Mouse (Mus musculus) forebrain, embryonic 10.5 days (tissue): ENCODE measurements at regions not wholly inside any gene's neighbourhood (a gene's known extent, or its start where the extent isn't known, plus 50 kb on each side); places are given as distances from the start of the nearest gene placed in this dataset.
A peak's percentile ranks its signal among the peaks of the same experiment; 100 is the strongest.

ENCODE experiments used
- DNase-seq: peaks from one replicate; pipeline ENCODE4 v3.0.0-alpha.2; 2017; ENCODE audit warnings: low spot score; ENCODE audit errors: extremely low spot score
- H3K27ac ChIP-seq: fragments of 300-500 bp; sonication (generic); 2 replicates; pipeline ENCODE4 v1.5.1; 2016; ENCODE audit warnings: mild to moderate bottlenecking
- H3K27me3 ChIP-seq: fragments of 300-500 bp; sonication (generic); 2 replicates; pipeline ENCODE4 v1.6.1; 2016; ENCODE audit warnings: mild to moderate bottlenecking; ENCODE audit not compliant: poor library complexity, severe bottlenecking
- H3K36me3 ChIP-seq: fragments of 300-500 bp; sonication (generic); replicated peaks from 2 replicates; pipeline ENCODE4 v1.6.1; 2016; ENCODE audit warnings: mild to moderate bottlenecking, moderate library complexity
- H3K4me1 ChIP-seq: fragments of 300-500 bp; sonication (generic); 2 replicates; pipeline ENCODE4 v1.6.1; 2016
- H3K4me3 ChIP-seq: fragments of 300-500 bp; sonication (generic); 2 replicates; pipeline ENCODE4 v1.5.1; 2016; ENCODE audit warnings: mild to moderate bottlenecking, moderate library complexity
- H3K9me3 ChIP-seq: fragments of 300-500 bp; sonication (generic); 2 replicates; pipeline ENCODE4 v1.6.1; 2016; ENCODE audit warnings: mild to moderate bottlenecking, moderate library complexity
- WGBS: fragments of 180-500 bp; shearing (Covaris S2); methylation state at CpG from one replicate; pipeline ENCODE4 v1.1.7; 2016; 5-methylcytosine and 5-hydroxymethylcytosine counted together

DNA sequence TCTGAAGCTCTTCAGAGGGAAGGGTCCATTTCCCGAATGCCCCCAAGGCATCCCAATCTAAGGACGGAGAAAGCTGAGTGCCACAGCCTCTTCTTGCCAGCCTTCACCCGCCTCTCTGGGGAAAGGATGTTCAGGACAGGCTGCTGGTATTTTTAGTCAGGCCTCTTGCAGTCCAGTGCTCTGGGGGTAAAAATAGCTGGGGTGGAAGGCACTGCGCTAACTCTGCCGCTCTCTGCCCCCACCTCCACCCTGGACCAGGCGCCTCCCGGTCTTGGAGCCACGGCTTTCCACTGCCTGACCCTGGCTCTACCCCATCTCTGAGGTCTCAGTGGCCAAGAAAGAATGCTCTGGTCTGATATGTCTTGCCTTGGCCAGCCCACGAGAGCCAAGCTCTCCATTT is 128.9 kb downstream of the Vegfa start:
- Histone ChIP-seq H3K4me1 (peaks cover 10% of the 10 kb centered on the region), H3K9me3 (peaks cover 13% of the 10 kb centered on the region), H3K36me3 (no peaks in the 10 kb centered on the region), H3K4me3 (no peak overlapping the region), H3K27ac (no peak overlapping the region), H3K27me3 (peaks cover 26% of the 10 kb centered on the region)
- no peak for DNase-seq
- 90% methylated on average over 9 of the region's 9 CpGs for WGBS

DNA sequence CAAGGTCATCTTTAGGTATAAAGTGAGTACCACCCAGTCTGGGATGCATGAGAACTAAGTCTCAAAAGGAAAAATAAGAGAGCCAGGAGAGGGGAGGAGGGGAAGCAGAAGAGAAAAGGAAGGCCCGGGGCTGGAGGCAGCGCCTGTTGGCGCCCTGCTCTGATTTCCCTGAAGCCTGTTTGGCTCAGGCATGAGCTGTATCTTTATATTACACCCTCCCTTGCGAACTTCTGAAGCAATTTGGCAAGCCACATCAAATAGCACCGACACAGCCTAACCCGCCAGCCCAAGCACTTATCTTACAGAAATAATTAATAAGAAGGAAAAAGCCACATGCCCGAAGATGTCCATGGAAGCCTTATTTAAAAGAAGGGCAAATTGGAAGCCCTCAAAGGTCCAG is 129.5 kb downstream of the Vegfa start:
- no peak for DNase-seq
- no peak overlapping the region for H3K27ac ChIP-seq
- peaks cover 13% of the 10 kb centered on the region for H3K9me3 ChIP-seq
- 95% methylated on average over 7 of the region's 7 CpGs for WGBS
- no peak overlapping the region for H3K4me3 ChIP-seq
- H3K36me3 ChIP-seq, result no peaks in the 10 kb centered on the region
- H3K4me1 ChIP-seq, result peaks cover 3% of the 10 kb centered on the region
- H3K27me3 ChIP-seq, result peaks cover 32% of the 10 kb centered on the region

DNA sequence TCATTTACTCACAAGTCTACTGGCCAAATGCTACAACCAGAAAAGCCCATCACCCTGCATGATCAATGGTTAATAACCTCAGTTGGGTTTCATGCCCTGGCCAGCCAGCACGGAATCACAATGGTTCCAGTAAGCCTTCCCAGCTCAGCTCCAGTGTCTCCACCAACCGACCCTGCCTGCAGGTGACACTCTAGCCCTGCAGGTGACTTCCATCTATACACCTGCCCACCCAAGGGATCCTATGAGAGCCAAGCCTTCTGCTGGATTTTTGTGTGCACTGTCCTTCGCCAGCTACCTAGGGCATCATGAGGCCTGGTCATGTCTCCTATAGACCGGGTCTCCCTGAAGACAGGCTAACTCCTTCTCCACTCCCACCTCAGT is 135.3 kb downstream of the Vegfa start:
- 48% methylated on average over 4 of the region's 4 CpGs for WGBS
- no peak overlapping the region for H3K4me3 ChIP-seq
- H3K4me1 ChIP-seq, result peaks cover 28% of the 10 kb centered on the region
- H3K27me3 ChIP-seq, result peaks cover 83% of the 10 kb centered on the region
- H3K9me3 ChIP-seq, result peaks cover 10% of the 10 kb centered on the region
- no peak overlapping the region for H3K27ac ChIP-seq
- no peaks in the 10 kb centered on the region for H3K36me3 ChIP-seq
- no peak for DNase-seq

DNA sequence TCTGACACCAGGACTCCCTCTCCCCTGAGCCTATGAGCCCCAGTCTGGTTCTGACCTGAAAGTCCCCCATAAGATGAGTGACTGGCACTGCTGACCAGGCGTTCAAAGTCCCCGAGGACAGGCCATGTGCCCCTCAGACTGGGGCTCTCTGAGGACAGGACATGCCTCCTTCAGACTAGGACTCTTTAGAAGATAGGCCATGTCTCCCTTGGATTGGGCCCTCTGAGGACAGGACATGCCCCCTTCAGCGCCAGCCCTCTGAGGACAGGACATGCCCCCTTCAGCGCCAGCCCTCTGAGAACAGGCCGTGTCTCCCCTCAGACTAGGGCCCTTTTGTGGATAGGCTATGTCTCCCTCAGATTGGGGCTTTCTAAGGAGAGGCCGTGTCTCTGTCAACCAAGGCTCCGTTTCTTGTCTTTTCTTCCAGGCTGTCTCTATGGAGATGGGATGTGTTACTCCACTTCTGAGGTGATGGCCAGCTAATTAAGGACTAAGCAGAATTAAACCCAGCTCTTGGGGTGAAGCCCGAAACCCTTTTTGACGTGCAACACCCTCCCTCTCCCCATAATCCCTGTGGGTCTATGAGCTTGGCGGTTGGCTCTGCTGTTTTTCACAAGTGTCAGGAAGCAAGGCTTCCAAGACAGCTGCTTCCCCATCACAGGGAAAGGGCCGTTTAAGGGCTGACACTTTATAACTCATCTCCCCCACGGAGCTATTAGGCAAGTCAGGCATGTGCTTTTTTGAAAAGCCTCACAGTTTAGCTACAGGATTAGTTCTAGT is 135.8 kb downstream of the Vegfa start:
- Histone ChIP-seq H3K4me1 (peaks cover 28% of the 10 kb centered on the region), H3K4me3 (no peak overlapping the region), H3K27me3 (peaks cover 84% of the 10 kb centered on the region), H3K36me3 (no peaks in the 10 kb centered on the region), H3K9me3 (peaks cover 10% of the 10 kb centered on the region), H3K27ac (peak overlapping the region; percentile 56)
- no peak for DNase-seq
- 39% methylated on average over 12 of the region's 12 CpGs for WGBS

DNA sequence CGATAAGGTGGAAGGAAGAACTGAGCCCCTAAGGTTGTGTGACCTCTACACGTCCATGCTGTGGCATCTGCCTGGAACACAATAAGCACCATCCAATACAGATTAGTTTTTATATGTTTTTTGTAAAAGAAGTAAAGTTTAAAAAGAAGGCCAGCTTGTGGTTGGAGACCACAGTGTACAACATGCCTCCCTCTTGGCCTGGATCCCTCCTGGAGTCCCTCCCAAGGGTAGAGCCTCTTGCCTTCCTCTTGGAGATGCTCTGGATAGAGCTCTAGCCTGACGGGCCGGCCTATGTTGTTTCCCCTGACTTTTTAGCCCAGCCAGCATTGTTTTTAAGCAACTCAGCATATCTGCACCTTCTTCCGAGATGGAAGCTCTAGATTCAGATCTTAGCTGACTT is 138.0 kb downstream of the Vegfa start:
- 91% methylated on average over 5 of the region's 5 CpGs for WGBS
- H3K27ac ChIP-seq, result no peak overlapping the region
- no peak for DNase-seq
- peaks cover 3% of the 10 kb centered on the region for H3K9me3 ChIP-seq
- H3K27me3 ChIP-seq, result peaks cover 87% of the 10 kb centered on the region
- H3K36me3 ChIP-seq, result no peaks in the 10 kb centered on the region
- no peak overlapping the region for H3K4me3 ChIP-seq
- peaks cover 34% of the 10 kb centered on the region for H3K4me1 ChIP-seq

DNA sequence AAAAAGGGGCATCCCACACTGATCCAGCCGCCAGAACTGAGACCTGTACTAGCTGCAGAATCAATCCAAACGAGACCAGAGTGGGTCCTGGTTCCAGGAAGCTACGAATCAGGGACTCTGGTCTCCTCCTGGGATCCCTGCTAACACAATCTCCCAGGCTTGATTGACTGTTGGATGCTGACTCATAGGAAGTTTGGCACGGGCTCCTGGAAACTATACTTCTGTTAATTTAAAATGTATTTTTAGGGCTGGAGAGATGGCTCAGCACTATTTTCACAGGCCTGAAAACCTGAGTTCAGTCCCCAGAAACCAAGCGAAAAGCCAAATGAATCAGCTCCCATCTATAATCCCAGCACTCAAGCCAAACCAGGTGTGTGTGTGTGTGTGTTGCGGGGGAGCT is 138.5 kb downstream of the Vegfa start:
- Histone ChIP-seq H3K4me3 (no peak overlapping the region), H3K4me1 (peaks cover 38% of the 10 kb centered on the region), H3K9me3 (no peaks in the 10 kb centered on the region), H3K27ac (no peak overlapping the region), H3K36me3 (no peaks in the 10 kb centered on the region), H3K27me3 (peaks cover 87% of the 10 kb centered on the region)
- DNase-seq, result no peak
- WGBS, result 86% methylated on average over 6 of the region's 6 CpGs

DNA sequence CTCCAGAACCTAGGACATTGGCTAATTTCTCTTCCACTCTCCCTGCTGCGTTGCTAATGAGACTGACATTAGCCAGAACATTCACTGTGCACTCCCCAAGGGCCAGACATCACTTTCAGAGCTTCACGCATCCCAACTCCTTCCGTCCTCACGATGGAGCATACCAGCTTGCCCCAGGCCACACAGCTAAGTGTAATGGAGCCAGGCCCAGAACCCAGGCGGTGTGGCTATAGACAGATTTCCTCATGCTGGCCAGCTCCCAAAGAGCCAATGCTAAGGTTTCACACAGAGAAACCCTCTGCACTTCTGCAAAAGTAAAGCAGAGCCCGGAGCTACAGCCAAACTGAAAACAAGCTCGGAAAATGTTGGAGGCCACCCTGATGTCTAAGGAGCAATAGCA is 139.1 kb downstream of the Vegfa start:
- WGBS, result 83% methylated on average over 7 of the region's 7 CpGs
- peaks cover 41% of the 10 kb centered on the region for H3K4me1 ChIP-seq

DNA sequence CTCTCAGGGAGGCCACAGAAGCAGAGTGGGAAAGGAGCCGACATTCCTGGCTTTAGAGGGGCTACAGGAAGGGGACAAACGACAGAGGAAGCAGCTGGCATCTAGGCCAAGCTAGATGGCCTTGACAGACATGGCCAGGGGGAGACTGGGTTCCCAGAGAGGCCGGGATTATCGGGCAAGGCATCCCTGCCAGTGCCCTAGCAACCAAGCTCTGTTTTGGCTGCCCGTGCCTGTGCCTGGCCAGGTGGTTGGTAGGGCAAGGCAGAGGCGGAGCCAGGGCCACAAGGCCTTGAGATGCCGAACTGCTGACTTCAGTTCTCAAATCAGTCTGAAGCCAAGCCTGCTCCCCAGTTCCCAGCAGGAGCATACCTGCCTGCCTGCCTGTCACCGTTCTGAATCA is 142.7 kb downstream of the Vegfa start:
- Histone ChIP-seq H3K36me3 (no peaks in the 10 kb centered on the region), H3K27me3 (peaks cover 89% of the 10 kb centered on the region), H3K27ac (0 out of 2 replicates have a peak overlapping the region, but pooled peaks have one; percentile 56), H3K4me3 (no peak overlapping the region), H3K4me1 (peaks cover 36% of the 10 kb centered on the region), H3K9me3 (no peaks in the 10 kb centered on the region)
- no peak for DNase-seq
- WGBS, result 67% methylated on average over 8 of the region's 8 CpGs

More for the DNA sequence above, 139.1 kb downstream of the Vegfa start:
- no peak for DNase-seq
- H3K9me3 ChIP-seq, result no peaks in the 10 kb centered on the region
- no peak overlapping the region for H3K4me3 ChIP-seq
- H3K36me3 ChIP-seq, result no peaks in the 10 kb centered on the region
- no peak overlapping the region for H3K27ac ChIP-seq
- peaks cover 87% of the 10 kb centered on the region for H3K27me3 ChIP-seq

DNA sequence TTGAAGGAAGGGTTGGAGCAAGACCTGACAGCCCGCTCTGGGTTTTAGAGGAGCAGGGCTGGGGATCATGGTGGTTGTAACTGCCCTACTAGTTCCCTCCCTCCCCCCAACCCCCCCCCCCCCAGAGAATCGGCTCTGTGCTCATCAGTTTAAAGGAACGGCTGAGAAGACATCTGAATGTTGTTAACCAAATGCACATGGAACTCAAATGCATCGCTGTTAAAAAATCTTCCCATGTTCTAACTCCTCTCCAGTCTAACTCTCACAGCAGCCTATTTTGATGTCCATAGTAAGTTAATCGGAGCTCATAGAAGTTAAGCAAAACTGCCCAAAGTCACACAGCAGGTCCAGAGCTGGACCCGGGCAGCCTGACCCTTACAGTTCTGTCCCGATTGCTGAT is 143.1 kb downstream of the Vegfa start:
- 0 out of 2 replicates have a peak overlapping the region, but pooled peaks have one; percentile 56 for H3K27ac ChIP-seq

DNA sequence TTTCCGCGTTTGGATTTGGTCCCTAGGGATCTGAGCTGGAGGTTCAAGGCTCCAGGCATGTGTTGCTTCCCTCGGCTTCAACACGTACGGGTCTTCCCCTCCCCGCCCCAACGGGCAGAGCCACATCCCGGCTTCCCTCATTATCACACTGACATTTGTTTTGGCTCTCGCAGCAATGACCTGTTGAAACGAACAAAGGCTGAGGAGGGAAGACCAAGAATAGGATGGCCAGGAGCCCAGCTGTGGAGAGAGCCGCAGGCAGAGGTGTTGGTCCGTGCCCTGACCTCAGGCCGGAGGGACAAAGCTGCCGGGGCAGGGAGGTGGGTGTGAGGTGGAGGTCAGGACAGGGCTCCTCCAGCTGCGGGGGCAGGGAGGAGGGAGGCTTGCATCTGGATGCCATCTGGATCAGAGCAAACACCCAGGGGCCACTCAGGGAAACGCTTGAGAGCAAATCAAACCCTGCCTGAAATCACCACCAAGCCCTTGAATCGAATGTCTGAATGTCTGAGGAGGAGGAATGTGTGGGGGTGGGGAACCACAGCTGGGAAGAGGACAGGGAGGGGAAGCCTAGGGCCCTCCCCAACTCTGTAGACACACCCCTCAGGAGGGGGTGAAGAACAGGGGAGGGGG is 145.6 kb downstream of the Vegfa start:
- peak; percentile 59 for DNase-seq
- Histone ChIP-seq H3K4me1 (peaks cover 35% of the 10 kb centered on the region), H3K27ac (peak overlapping the region; percentile 75), H3K36me3 (no peaks in the 10 kb centered on the region), H3K4me3 (no peak overlapping the region), H3K27me3 (peaks cover 74% of the 10 kb centered on the region), H3K9me3 (no peaks in the 10 kb centered on the region)
- 5% methylated on average over 17 of the region's 17 CpGs for WGBS

More for the DNA sequence above, 143.1 kb downstream of the Vegfa start:
- Histone ChIP-seq H3K27me3 (peaks cover 89% of the 10 kb centered on the region), H3K36me3 (no peaks in the 10 kb centered on the region), H3K4me1 (peaks cover 35% of the 10 kb centered on the region), H3K9me3 (no peaks in the 10 kb centered on the region), H3K4me3 (no peak overlapping the region)
- no peak for DNase-seq
- 79% methylated on average over 7 of the region's 7 CpGs for WGBS

DNA sequence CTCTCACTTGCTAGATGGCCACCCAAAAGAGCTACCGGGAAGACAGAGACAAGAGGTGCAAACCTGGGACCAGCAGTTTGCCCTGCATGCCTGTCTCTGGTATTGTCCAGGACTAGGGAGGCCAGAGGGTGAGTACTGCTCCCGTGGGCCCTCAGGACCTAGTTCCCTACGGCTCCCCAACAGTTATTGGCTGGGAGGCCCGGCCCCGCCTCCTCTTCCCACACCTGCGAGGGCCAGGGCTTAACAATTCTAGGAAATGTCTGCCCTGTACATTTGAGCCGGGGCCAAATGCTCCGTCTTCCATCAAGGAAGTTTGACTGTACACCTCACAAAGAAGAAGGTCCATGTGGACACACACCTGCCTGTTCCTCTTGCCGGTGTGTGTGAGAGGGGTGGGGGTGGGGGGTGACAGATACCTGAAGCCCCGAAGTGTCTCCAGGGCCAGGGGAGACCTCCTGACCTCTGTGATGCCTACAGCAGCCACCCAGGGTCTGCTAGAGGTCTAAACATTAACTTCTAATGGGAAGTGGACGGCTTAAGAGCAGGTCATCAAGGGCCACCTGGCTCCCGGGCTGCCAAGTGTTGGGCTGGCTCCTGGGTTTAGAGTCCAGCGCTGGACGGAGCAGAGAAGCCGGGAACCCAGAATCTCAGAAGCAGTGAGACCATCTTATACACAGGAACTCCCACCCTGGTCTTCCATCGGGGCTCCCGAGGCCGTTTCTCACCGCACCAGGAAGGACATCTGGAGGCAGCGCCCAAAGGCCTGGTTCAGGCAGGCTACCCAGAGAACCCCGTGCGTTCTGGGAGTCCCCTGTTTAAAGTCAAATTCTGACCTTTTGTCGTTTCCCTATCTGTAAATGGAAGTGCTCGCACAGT is 146.5 kb downstream of the Vegfa start:
- Histone ChIP-seq H3K27ac (peak overlapping the region; percentile 75; the same call in 1 of the 2 replicates), H3K27me3 (peaks cover 72% of the 10 kb centered on the region), H3K36me3 (no peaks in the 10 kb centered on the region), H3K4me1 (peaks cover 35% of the 10 kb centered on the region), H3K4me3 (no peak overlapping the region), H3K9me3 (no peaks in the 10 kb centered on the region)
- 67% methylated on average over 24 of the region's 24 CpGs for WGBS
- peak; percentile 17 for DNase-seq

DNA sequence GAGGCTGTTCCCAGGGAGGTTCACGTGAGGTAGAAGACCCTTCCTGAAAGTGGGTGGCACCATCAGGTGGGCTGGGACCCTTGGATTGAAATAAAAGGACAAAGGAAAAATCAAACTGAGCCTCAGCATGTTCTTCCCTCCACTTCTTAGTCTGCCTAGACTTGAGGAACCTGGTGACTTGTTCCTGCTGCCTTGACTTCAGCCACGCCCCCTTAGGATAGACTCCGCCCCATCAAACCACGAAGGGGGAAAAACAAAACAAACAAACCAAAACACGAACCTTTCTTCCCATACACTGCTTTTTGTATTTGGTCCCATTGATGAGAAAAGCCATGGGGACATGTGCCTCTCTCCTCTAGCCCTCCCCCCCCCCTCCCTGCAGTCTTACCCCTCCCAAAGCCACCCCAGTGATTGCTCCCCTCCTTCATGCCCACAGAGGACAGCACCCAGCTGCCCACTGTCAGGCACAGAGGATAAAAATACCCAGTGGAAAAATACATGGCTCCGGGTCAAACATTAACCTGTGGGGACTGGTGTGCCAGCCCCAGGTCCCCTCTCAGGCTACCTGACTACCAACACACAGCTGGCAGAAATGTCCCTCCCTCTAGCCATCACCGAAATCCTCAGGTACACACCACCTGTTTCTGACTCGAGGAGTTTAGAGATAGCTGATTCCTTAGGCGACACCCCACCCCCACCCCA is 148.0 kb downstream of the Vegfa start:
- Histone ChIP-seq H3K36me3 (no peaks in the 10 kb centered on the region), H3K27ac (no peak overlapping the region), H3K9me3 (no peaks in the 10 kb centered on the region), H3K4me3 (no peak overlapping the region), H3K27me3 (peaks cover 57% of the 10 kb centered on the region), H3K4me1 (peaks cover 39% of the 10 kb centered on the region)
- DNase-seq, result no peak
- WGBS, result 74% methylated on average over 9 of the region's 9 CpGs
